Mouse (Mus musculus): ENCODE measurements at regions not wholly inside any gene's neighbourhood (a gene's known extent, or its start where the extent isn't known, plus 50 kb on each side); places are given as distances from the start of the nearest gene placed in this dataset.

GRCm38 (mm10) chr13:101625922-101626321 is 142.1 kb downstream of the Pik3r1 start:
- TF ChIP-seq GATA1 (IDR thresholded peaks at IDR 0.05; ENCODE audit: low read length) = no peak

- TF ChIP-seq GATA1 (IDR thresholded peaks at IDR 0.05; ENCODE audit: low read length) = no peak
These were observed 143.8 kb downstream of the Pik3r1 start for GRCm38 (mm10) chr13:101624179-101624581.

- no peak for TF ChIP-seq GATA1 (IDR thresholded peaks at IDR 0.05; ENCODE audit: low read length)
These were observed 145.4 kb downstream of the Pik3r1 start for GRCm38 (mm10) chr13:101622649-101623048.

- no peak for TF ChIP-seq GATA1 (IDR thresholded peaks at IDR 0.05; ENCODE audit: low read length)
These were observed 147.4 kb downstream of the Pik3r1 start for GRCm38 (mm10) chr13:101620660-101621059.

- TF ChIP-seq GATA1 (IDR thresholded peaks at IDR 0.05; ENCODE audit: low read length) = no peak
These were observed 148.9 kb downstream of the Pik3r1 start for GRCm38 (mm10) chr13:101619154-101619553.

- TF ChIP-seq GATA1 (IDR thresholded peaks at IDR 0.05; ENCODE audit: low read length) = no peak
These were observed 155.2 kb downstream of the Pik3r1 start for GRCm38 (mm10) chr13:101612786-101613185.

GRCm38 (mm10) chr13:101611725-101612124 is 156.3 kb downstream of the Pik3r1 start:
- TF ChIP-seq GATA1 (IDR thresholded peaks at IDR 0.05; ENCODE audit: low read length) = no peak

- no peak for TF ChIP-seq GATA1 (IDR thresholded peaks at IDR 0.05; ENCODE audit: low read length)
These were observed 161.8 kb downstream of the Pik3r1 start for GRCm38 (mm10) chr13:101606184-101606730.

GRCm38 (mm10) chr13:101605685-101606084 is 162.3 kb downstream of the Pik3r1 start:
- no peak for TF ChIP-seq GATA1 (IDR thresholded peaks at IDR 0.05; ENCODE audit: low read length)

- TF ChIP-seq GATA1 (IDR thresholded peaks at IDR 0.05; ENCODE audit: low read length) = no peak
These were observed 163.0 kb downstream of the Pik3r1 start for GRCm38 (mm10) chr13:101605051-101605450.

- TF ChIP-seq GATA1 (IDR thresholded peaks at IDR 0.05; ENCODE audit: low read length) = no peak
These were observed 169.9 kb downstream of the Pik3r1 start for GRCm38 (mm10) chr13:101598126-101598485.

- TF ChIP-seq GATA1 (IDR thresholded peaks at IDR 0.05; ENCODE audit: low read length) = no peak
These were observed 170.5 kb downstream of the Pik3r1 start for GRCm38 (mm10) chr13:101597243-101598125.

- no peak for TF ChIP-seq GATA1 (IDR thresholded peaks at IDR 0.05; ENCODE audit: low read length)
These were observed 173.4 kb downstream of the Pik3r1 start for GRCm38 (mm10) chr13:101594511-101595175.

- TF ChIP-seq GATA1 (IDR thresholded peaks at IDR 0.05; ENCODE audit: low read length) = no peak
These were observed 175.7 kb downstream of the Pik3r1 start for GRCm38 (mm10) chr13:101592355-101592754.

GRCm38 (mm10) chr13:101588905-101589304 is 179.1 kb downstream of the Pik3r1 start:
- TF ChIP-seq GATA1 (IDR thresholded peaks at IDR 0.05; ENCODE audit: low read length) = no peak

- no peak for TF ChIP-seq GATA1 (IDR thresholded peaks at IDR 0.05; ENCODE audit: low read length)
These were observed 181.2 kb downstream of the Pik3r1 start for GRCm38 (mm10) chr13:101586787-101587186.

Measured in G1E-ER4 (cell line).